Mouse (Mus musculus): ENCODE measurements around the gene Gm11492.

Gene Gm11492

GRCm38 (mm10) chr11:87566501-87566900 is at the start of gene Gm11492:
Gene Gm11492, plus strand, starts transcription at chr11:87566653.
- DNase-seq (ENCODE audit: low spot score) = no peak

DNA sequence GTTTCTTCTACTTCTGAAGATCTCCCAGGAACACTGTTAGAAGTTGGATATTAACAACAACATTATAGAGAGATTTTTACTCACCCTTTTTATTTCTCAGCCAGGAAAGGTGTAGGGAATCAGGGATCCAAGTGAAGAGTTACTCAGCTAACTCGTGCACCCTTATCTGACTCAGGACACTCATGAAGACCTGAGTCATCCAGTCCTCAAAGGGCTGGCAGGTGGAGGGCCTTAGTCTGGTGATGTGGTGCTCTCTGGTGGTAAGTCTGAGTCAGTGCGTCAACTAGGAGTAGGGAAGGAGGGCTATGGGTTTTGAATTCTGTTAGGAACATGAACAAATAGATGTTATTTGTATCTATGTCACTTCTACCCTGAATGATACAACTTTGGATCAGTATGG is 47.2 kb upstream of the Gm11492 start:
- DNase-seq (ENCODE audit: low spot score) = peak; percentile 26

DNA sequence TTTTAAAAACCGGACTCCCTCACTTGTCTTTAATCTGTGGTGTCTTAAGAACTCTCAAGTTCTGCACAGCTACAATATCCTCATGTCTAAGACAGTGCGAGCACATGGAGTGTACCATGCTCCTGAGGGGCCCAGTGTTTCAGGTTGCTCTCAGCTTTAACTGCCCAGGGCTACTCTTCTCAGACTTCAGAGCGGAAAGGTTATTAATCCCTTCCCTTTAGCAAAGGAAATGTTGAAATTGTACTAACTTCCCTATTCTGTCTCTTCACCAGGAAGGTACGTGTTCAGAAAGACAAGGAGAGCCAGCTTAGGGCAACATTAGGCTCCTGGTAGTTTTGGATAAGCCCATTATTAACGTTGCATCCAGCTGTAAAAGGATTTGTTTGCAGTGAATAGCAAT is 43.0 kb upstream of the Gm11492 start:
- DNase-seq (ENCODE audit: low spot score) = no peak

GRCm38 (mm10) chr11:87523967-87524366 is 42.5 kb upstream of the Gm11492 start:
- no peak for DNase-seq (ENCODE audit: low spot score)

GRCm38 (mm10) chr11:87524780-87525179 is 41.7 kb upstream of the Gm11492 start:
- no peak for DNase-seq (ENCODE audit: low spot score)

DNA sequence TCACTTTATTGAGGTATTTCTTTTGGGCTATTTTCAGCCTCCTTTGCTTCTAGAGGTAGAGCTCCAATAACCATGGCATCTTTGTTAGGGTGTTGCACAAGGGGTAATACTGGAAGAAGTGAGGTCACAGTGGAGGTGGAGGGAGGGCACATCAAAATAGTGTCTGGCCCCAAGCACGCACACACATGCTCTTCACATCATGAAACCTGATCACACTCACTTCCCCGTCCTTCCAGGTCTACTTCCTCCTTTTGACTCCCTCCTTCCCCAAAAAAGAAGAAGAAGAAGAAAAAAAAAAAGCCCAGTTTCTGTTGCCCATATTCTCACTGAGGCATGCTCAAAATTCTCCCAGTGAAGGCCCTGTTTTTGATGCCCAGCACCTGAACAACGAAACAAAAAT is 39.1 kb upstream of the Gm11492 start:
- no peak for DNase-seq (ENCODE audit: low spot score)

GRCm38 (mm10) chr11:87527990-87528389 is 38.5 kb upstream of the Gm11492 start:
- DNase-seq (ENCODE audit: low spot score) = no peak

- DNase-seq (ENCODE audit: low spot score) = no peak
These were observed 34.8 kb upstream of the Gm11492 start for GRCm38 (mm10) chr11:87531695-87532094.

GRCm38 (mm10) chr11:87542285-87542684 is 24.2 kb upstream of the Gm11492 start:
- no peak for DNase-seq (ENCODE audit: low spot score)

- DNase-seq (ENCODE audit: low spot score) = no peak
These were observed 23.5 kb upstream of the Gm11492 start for GRCm38 (mm10) chr11:87542906-87543305.

GRCm38 (mm10) chr11:87553342-87553741 is 13.1 kb upstream of the Gm11492 start:
- no peak for DNase-seq (ENCODE audit: low spot score)

DNA sequence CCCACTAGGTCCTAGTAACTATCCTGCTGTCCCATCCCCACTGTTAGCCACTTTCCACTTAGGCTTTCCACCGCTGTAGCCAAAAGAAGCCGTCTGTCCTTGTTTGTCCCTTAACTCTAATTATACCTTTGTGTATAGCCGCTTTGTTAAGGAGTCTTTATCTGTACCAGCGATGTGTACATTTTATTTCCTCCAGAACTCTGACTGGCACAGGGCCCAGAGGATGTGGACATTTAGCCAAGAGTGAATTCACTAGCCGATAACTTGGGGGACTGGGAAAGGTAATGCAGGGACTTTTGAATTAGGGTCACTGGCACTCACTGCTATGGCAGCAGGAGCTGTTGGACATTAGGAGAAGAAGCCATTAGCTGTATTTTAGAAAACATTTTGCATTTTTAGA is 12.1 kb upstream of the Gm11492 start:
- DNase-seq (ENCODE audit: low spot score) = peak; percentile 32

DNA sequence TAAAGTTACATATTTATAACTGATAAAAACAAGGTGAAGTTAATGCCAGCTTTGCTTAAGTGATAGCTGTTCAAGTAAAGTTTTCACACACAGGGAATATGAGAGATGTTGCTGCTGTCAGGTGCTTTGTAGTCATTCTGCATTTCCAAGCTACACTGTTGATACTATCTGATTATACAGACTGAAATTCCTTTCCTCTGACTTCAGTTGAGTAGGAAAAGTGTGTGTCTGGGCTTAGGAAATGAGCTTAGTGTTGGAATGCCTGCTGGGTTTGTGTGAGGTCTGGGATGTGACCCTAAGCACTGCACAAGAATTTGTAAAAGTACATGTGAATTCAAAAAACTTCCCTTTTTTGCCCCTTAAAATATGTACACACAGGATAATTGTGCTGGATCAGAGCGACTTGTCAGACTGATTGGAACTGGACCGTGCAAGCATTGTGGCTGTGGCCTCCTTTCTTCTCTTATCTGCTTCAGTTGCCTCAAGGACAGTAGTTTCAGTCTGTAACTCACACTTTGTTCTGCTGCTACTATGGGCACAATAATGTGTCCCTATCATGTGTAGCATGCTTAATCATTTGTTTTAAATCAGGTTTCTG is 11.2 kb upstream of the Gm11492 start:
- no peak for DNase-seq (ENCODE audit: low spot score)

- DNase-seq (ENCODE audit: low spot score) = no peak
These were observed 5.2 kb upstream of the Gm11492 start for GRCm38 (mm10) chr11:87561208-87561607.

- DNase-seq (ENCODE audit: low spot score) = no peak
These were observed 2.0 kb downstream of the Gm11492 start, which contains the start of gene Sept4 for GRCm38 (mm10) chr11:87568255-87568953. Gene Sept4, plus strand, starts transcription at chr11:87568903.

- no peak for DNase-seq (ENCODE audit: low spot score)
These were observed 4.3 kb downstream of the Gm11492 start for GRCm38 (mm10) chr11:87570743-87571142.

DNA sequence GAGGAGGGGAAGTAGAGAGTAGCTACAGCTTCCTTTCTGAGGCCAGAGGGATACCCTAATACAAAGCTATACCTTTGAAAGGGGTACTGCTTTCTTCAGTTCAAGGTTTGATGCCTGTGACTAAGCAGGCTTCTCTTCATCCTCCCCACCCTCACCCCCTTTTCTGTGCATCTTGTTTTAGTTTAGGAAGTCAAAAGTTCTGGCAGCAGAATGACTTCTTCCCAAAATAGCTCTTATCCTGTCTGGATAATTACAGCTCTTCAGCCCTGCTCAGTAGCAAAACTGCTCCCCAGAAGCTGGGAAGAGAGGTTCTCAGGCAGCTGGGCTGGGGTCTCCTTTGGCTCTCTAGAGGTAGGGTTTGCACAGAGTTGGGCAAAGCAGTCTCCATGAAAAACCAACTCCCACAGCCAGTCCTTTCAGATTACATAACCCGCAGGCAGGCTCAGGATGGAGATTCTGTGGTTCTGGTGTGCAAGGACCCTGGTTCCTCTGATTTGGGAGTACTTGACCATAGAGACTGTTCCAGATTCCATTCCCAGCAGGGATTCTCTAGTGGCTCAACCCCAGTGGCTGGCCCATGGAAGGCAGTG is 5.0 kb downstream of the Gm11492 start:
- no peak for DNase-seq (ENCODE audit: low spot score)

- no peak for DNase-seq (ENCODE audit: low spot score)
These were observed 7.3 kb downstream of the Gm11492 start for GRCm38 (mm10) chr11:87573751-87574150.

- no peak for DNase-seq (ENCODE audit: low spot score)
These were observed 8.2 kb downstream of the Gm11492 start for GRCm38 (mm10) chr11:87574520-87575180.

DNA sequence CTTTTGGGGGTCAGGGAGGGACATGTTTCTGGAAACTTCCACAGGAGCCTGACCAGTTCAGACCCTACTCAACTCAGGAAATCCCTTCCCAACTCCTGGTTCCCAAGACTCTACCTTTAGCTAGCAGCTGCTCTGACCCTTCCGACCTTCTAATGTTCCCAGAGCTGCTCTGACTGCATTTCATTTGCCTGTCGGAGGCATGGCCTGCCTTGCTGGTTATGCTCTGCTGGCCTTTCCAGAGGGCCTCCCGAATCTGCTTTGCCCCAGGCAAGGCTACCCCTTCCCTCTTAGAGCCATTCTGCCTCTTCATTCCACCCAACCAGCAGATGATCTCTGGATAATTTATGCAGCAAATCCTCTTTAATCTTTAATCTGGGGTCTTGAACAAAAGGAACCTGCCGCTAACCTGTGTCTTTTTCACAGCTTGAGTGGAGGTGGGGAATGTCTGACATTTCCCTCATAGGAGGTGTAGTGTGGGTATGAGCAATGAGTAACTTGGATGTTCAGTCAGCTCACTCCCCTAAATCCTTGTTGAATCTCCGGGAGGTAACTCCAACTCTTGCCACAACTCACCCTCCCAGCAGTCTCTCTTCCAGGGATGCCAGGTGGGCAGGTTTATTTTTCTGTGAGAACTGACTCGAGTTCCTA is 11.3 kb downstream of the Gm11492 start:
- no peak for DNase-seq (ENCODE audit: low spot score)

GRCm38 (mm10) chr11:87578249-87578962 is 12.0 kb downstream of the Gm11492 start:
- DNase-seq (ENCODE audit: low spot score) = peak; percentile 57

Measured in urinary bladder, postnatal 14 days (tissue).